In the genomic region with DNA sequence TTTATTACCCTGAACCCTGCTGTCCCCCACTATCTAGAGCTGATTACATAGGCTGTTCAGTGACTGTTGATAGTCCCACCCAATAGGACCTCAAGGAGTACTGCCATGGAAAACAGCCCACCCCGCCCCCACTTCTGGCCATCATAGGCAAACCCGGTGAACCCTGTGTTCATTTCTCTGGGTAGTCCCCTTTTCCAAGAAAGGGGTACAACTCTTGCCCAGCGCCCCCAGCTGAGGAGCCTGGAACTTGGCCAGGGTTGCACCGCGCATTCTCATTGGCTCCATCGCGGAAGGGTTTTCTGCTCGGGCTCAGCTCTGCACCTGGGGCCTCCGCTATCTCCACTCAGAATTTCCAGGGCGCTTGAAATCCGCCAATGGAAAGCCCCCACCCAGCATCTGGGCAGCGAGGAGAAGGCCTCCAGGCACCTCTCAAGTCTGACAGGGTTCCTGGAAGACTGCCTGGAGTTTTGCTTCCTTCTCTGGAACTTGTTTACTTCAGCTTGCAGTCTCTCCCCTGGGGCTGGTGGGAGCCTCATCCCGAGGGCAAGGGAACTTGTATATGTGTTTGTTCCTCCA, we compare ENCODE assay signal across 9 mouse cellular contexts. TPM values are rescaled to one million over a fixed set of nuclear protein-coding genes. Genes with fewer than 3 reads are reported as not detected.
DNase-seq lines count a peak whose midpoint lies in the region; ATAC-seq and TF ChIP-seq lines count a peak whose summit lies in the region.
"Had no signal": no experiment of that assay in that cellular context is flagged by ENCODE, and none has a peak within 500 bp of the region (broad histone marks: within the 10 kb centered on the region; RNA-seq: fewer than 3 reads in every experiment).

No protein-coding gene starts in this region.

- no peaks in the 10 kb centered on the region for H3K36me3 ChIP-seq in heart, embryonic 11.5 days (ENCODE audit: control insufficient read depth, insufficient read depth, low read length)

- H3K9me3 ChIP-seq in heart, embryonic 11.5 days (replicated peaks; ENCODE audit: control insufficient read depth, low read length) = no peaks in the 10 kb centered on the region

- H3K4me3 ChIP-seq in heart, embryonic 11.5 days (ENCODE audit: low read depth, low read length) = no peak overlapping the region
- no peak overlapping the region for H3K4me3 ChIP-seq in olfactory bulb, adult 2 months (ENCODE audit: insufficient read depth, low read depth, low read length)

- peak overlapping the region; percentile 16 for H3K9ac ChIP-seq in heart, embryonic 11.5 days (ENCODE audit: low read depth, low read length)

- WGBS in heart, embryonic 11.5 days (ENCODE audit: insufficient replicate concordance) = 22% methylated on average over 13 of the region's 13 CpGs
- WGBS in olfactory bulb, adult 2 months = 20% methylated on average over 13 of the region's 13 CpGs

- H3K27ac ChIP-seq in heart, embryonic 11.5 days (ENCODE audit: low read depth, low read length) = peak overlapping the region; percentile 57
- H3K27ac ChIP-seq in olfactory bulb, adult 2 months (ENCODE audit: insufficient read depth, low read depth, low read length) = peak overlapping the region; percentile 14; the same call in 1 of the 2 replicates

- no peak for TF ChIP-seq CTCF in olfactory bulb, adult 2 months (IDR thresholded peaks at IDR 0.05; ENCODE audit: insufficient read depth, low read depth, low read length)

- peak; percentile 23 for DNase-seq in adrenal gland, adult 2 months
- no peak for DNase-seq in adrenal gland, postnatal 36 days
- peak; percentile 93 for DNase-seq in NIH3T3 (ENCODE audit: low read depth)
- DNase-seq in kidney, postnatal 4 days = peak; percentile 33 to 61
- no peak for DNase-seq in urinary bladder, adult 18-20 months (ENCODE audit: low spot score in 2 of 2)
- DNase-seq in left cerebral cortex, postnatal 36 days (ENCODE audit: low spot score in 2 of 2) = no peak

- intact Hi-C loops in left cerebral cortex, postnatal 36 days (cut with DNase I) = no loop called here

- peak overlapping the region; percentile 11 for H3K4me2 ChIP-seq in heart, embryonic 11.5 days

- no peak for TF ChIP-seq POLR2A in olfactory bulb, adult 2 months (IDR thresholded peaks at IDR 0.05; ENCODE audit: insufficient read depth, low read depth, low read length)

- no peak; the same call in 1 of the 2 replicates for ATAC-seq in heart, embryonic 11.5 days (replicated peaks; ENCODE audit: insufficient number of reproducible peaks, low FRiP score, low TSS enrichment)

- peaks cover 25% of the 10 kb centered on the region for H3K4me1 ChIP-seq in heart, embryonic 11.5 days (ENCODE audit: control insufficient read depth, insufficient read depth, low read length)
- peaks cover 24% of the 10 kb centered on the region for H3K4me1 ChIP-seq in olfactory bulb, adult 2 months (ENCODE audit: control insufficient read depth, insufficient read depth, low read length)

- no peaks in the 10 kb centered on the region for H3K27me3 ChIP-seq in heart, embryonic 11.5 days (ENCODE audit: control insufficient read depth, insufficient read depth, low read length)

RNA-seq across cellular contexts. Expression of a gene that starts 21.6 kb away (rescaled TPM):
- total RNA-seq in adrenal gland, adult 2 months (2021) = not detected
- polyA plus RNA-seq in adrenal gland, adult 2 months (2012; rRNA removed) = not detected in 2 replicates
- not detected for total RNA-seq in adrenal gland, postnatal 36 days (2021)
- not detected in 2 replicates for polyA plus RNA-seq in heart, embryonic 11.5 days (2014; fragmentation: Nextera tagmentation; extraction: Ambion mirVana)
- polyA plus RNA-seq in olfactory bulb, adult 2 months (2012; ENCODE audit: insufficient read depth, insufficient read length, low replicate concordance, missing spikeins) = not detected in 2 replicates
- total RNA-seq in left cerebral cortex, postnatal 36 days (2021) = not detected
- total RNA-seq: common myeloid progenitor, adult 5-6 weeks had no signal

RNA-seq across cellular contexts. Expression of a gene that starts 21.7 kb away (rescaled TPM):
- total RNA-seq in adrenal gland, adult 2 months (2021) = not detected
- 0.17 and 0.18 TPM in 2 replicates for polyA plus RNA-seq in adrenal gland, adult 2 months (2012; rRNA removed)
- not detected for total RNA-seq in adrenal gland, postnatal 36 days (2021)
- not detected in 2 replicates for polyA plus RNA-seq in heart, embryonic 11.5 days (2014; fragmentation: Nextera tagmentation; extraction: Ambion mirVana)
- not detected in 2 replicates for polyA plus RNA-seq in olfactory bulb, adult 2 months (2012; ENCODE audit: insufficient read depth, insufficient read length, low replicate concordance, missing spikeins)
- not detected for total RNA-seq in left cerebral cortex, postnatal 36 days (2021)
- total RNA-seq: common myeloid progenitor, adult 5-6 weeks had no signal

Comparison
In these comparisons a context has a peak if more than half of its experiments do, and no peak if none do; other contexts are left out.
1. DNase-seq: peak in adrenal gland, adult 2 months (single experiment), NIH3T3 (single experiment) and kidney, postnatal 4 days (2 of 2); none in adrenal gland, postnatal 36 days (0 of 2), urinary bladder, adult 18-20 months (0 of 2) and left cerebral cortex, postnatal 36 days (0 of 2).